Mouse (Mus musculus) lung, postnatal 0 days (tissue): ENCODE measurements around the gene Sorl1.

Source experiments
- CTCF ChIP-seq: IDR thresholded peaks from 2 replicates; pipeline ENCODE4 v1.5.1; 2016; ENCODE audit warnings: antibody characterized with exemption, mild to moderate bottlenecking
- EP300 ChIP-seq: IDR thresholded peaks from 2 replicates; pipeline ENCODE4 v1.6.1; 2016; ENCODE audit warnings: antibody characterized with exemption, mild to moderate bottlenecking, control low read depth

DNA sequence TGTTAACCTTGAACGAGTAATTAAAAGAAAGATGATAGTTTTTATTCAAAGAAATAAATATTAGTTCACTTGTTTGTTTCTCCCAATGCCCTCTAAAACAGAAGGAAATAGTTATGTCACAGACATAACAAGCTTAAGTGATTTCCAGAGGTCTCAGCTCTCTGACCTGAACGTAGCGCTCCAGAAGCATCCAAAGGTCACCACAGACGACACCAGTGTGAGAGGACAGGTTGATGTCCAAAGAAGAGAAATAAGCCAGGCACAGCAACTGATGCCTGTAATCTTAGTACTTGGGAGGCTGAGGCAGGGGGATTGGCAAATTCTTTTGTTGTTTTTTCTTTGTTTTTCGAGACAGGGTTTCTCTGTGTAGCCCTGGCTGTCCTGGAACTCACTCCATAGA is 67.5 kb downstream of the Sorl1 start:
- TF ChIP-seq CTCF = no peak
- TF ChIP-seq EP300 = no peak
